Mouse (Mus musculus) right cerebral cortex, postnatal 25 days (tissue): Measurements from ENCODE around the gene Camkv.

ENCODE experiments used
- DNase-seq: peaks from one replicate; pipeline ENCODE4 v3.0.0; 2022

The Camkv gene

GRCm38 (mm10) chr9:107935374-107935773 is at the start of gene Camkv:
Camkv (plus strand) TSS chr9:107935674.
- no peak for DNase-seq

DNA sequence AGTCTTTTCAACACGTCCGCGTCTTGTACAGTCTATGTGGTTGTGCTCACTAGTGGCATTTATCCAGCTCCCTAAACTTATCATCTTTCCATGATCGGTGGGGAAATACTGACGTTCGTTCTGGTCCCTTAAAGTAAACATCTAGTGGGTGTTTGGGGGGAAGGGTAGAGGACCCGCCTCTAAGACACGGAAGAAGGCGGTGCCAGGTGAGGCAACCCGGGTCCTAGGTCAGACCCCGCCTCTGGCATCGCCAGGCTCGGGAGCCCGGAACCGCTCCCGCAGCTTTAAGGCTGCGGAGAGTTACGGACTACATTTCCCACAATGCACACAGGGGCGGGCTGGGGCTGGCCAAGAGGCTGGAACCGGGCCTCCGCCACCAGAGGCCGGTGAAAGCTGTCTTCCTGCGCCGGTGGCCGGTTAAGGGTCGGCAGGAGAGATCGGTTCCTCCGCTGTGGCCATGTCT is 47.6 kb upstream of the Camkv start, which contains the start of gene Mon1a:
TSS of gene Mon1a (plus strand) at position 348 of the 463 bp plus-strand sequence.
- DNase-seq: peak; percentile 88

GRCm38 (mm10) chr9:107888267-107888850 is 47.1 kb upstream of the Camkv start:
- no peak for DNase-seq

GRCm38 (mm10) chr9:107890260-107890659 is 45.2 kb upstream of the Camkv start:
- no peak for DNase-seq

DNA sequence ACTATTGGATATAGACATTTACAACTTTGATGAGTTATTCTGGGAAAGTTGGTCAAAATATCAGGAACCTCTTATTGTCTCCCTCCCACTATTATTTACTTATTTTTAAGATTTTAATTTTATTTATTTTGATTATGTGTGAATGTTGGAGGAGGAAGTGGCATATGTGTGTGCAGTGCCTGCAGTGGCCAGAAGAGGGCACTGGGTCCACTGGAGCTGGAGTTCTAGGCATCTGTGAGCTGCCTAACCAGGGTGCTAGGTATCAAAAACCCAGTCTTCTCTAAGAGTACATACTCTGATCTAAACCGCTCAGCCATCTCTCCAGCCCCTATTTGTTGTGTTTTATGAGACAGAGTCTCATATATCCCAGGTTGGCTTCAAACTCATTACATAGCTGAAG is 44.5 kb upstream of the Camkv start:
- DNase-seq: no peak

- DNase-seq: no peak
Measured at GRCm38 (mm10) chr9:107898563-107898962, 36.9 kb upstream of the Camkv start.

DNA sequence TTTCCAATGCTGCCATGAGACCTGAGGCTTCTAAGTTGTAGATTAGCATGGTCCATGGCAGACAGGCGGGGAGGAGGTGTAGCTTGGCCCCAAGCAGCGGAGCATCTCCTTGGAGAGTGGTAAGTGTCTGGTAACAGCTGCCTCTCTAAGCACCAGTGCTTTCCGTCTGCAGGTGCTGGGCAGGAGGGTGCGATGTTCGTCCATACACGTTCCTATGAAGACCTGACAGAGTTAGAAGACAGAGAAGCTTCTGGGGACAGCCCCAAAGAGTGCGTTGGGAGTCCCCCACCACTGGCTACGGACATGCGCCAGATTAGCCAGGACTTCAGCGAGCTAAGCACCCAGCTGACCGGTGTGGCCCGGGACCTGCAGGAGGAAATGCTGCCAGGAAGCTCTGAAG is 35.6 kb upstream of the Camkv start:
- no peak for DNase-seq

- peak; percentile 86 for DNase-seq
Measured at GRCm38 (mm10) chr9:107900840-107901626, 34.4 kb upstream of the Camkv start.

- no peak for DNase-seq
Measured at GRCm38 (mm10) chr9:107901627-107901914, 33.9 kb upstream of the Camkv start.

- peak; percentile 82 for DNase-seq
Measured at GRCm38 (mm10) chr9:107904726-107905125, 30.7 kb upstream of the Camkv start.

DNA sequence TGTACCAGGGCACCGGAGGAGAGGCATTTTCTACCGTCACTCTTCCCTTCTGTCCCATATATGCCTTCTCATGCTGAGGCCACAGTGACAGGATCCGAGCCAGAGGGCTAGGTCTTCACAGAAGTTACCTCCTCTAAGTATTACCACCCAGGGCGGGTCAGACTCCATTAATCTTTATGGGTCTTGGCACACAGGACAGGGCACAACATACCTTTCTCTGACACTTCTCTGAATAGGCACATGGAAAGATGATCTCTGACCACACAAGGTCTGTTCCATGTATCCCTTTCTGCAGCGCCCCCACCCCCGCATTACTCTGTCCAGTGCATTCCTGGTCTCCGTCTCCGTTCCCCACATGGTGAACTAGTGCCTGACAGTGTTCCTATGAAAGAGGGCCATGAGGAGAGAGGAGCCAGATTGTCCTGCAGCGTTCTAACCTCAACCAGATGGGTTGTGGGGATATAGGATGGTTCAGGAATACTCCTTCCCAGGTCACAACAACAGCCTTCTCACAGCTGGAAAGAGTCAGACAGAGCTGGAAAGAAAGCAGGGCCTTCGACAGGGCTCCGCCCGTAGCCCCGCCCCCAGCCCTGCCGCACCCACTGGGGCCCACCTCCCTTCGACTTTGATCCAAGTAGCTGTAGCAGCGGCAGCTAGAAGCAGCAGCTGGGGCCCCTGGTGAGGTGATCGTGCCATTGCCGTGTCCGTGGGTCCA is 29.1 kb upstream of the Camkv start, which contains the start of gene Mst1r:
TSS of gene Mst1r (plus strand) at position 622 of the 715 bp plus-strand sequence.
- no peak for DNase-seq

GRCm38 (mm10) chr9:107906967-107907800 is 28.3 kb upstream of the Camkv start:
- DNase-seq: no peak

DNA sequence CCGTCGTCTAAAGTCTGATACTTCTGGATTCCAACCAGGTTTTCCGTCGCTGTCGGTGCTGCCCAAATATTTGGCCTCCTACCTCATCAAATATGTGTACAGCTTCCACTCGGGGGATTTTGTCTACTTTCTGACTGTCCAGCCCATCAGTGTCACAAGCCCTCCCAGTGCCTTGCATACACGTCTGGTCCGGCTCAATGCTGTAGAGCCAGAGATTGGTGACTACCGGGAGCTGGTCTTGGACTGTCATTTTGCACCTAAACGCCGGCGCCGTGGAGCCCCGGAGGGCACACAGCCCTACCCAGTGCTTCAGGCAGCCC is 27.7 kb upstream of the Camkv start:
- no peak for DNase-seq

GRCm38 (mm10) chr9:107908410-107909158 is 26.9 kb upstream of the Camkv start:
- DNase-seq: no peak

DNA sequence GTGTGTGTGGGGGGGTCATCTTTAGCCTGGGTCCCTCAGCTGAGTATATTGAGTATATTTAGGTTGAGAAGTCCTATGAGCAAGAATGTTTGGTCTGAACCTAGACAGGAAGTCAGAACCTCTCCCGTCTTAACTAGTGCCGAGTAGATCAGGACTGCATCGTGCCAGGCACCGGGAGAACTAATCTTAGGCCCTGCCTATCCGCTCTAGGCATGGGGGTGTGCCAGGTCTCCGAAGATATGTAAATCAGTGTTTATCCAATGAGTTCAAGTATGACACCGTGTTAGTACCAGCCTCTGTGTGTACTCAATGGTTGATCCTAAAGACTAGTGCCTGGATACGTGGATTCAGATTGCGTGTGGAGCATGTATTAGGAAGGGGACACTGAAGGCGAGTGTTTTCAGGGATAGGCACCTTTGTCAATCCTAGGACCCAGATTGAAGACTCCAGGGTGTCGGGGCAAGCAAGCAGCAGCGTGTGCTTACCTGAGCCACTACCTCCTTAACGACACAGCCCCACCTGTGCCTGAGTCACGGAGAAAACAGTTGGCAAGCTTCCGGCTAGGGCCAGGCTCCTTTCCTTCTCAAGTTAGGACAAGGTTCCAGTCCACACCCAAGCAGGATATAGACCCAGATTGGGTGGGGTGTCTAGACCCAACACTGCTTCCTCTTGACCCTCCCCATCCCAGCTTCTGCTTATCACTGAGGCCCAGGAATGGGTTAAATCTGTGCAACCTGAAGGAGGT is 25.3 kb upstream of the Camkv start:
- no peak for DNase-seq

DNA sequence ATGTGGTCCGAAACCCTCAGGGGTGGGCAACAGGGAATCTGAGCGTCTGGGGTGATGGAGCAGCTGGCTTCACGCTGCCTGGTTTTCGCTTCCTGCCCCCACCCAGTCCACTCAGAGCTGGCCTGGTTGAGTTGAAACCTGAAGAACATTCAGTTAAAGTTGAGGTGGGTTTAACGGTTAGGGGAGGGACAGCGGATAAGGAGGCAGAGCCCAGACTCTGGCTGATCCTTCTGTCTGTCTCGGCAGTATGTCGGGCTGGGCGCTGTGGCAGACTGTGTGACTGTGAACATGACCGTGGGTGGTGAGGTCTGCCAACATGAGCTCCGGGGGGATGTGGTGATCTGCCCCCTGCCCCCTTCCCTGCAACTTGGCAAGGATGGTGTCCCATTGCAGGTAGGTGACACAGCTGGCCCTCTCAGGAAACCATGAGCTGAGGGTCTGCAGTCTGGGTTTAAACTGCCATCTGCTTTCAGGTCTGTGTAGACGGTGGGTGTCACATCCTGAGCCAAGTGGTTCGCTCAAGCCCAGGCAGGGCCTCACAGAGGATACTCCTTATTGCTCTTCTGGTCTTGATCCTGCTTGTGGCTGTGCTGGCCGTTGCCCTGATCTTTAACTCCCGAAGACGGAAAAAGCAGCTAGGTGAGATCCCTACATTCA is 20.6 kb upstream of the Camkv start:
- DNase-seq: no peak

DNA sequence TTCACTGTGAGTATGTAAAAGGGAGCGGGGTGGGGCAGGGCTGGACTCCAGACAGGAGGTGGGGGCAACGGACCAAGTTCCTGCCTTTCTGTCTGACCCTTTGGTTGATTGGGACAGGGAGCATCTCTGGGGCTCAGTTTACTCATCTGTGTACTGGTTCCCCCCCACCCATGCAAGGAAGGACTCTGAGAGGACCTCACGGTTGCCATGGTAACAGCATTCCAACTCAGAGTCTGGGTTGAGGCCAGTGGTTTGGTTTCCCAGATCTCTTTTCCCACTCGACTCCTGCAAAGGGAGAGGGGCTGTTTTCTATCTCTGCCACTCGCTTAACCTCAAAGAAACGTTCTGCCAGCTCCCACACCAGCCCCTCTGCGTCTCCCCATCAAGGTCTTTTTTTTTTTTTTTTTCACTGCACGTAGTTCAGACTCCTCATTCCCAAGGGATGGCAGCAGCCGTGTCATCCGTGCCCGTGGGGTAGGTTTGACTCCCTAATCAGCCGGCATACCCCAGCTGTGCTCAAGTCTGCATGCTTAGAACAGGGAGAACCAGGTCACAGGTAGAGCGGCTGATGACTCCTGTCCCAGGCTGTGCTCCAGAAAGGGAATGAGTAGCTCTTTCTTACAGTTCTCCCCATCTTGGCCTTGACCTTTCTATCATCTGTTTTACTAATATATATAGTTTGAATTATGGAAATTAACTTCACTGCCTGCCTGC is 17.4 kb upstream of the Camkv start:
- DNase-seq: peak; percentile 42

DNA sequence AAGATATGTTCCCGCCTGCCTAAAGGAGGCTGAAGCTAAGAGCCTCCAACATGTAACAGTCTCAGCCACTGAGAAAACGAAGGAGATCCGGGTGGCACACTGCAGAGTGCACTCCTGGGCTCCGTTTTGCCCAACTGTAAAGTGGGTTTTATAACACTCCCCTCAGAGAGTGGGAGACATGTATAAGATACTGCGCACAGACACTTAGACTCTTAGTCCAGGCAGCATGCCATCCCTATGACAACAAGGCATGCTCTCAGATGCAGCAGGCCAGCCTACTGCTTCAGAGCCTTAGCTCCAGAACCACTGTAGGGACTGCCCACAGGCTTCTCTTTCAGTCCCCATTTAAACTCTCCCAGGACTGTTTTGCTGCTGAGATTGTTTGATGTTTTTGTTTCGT is 16.6 kb upstream of the Camkv start:
- DNase-seq: no peak

GRCm38 (mm10) chr9:107919441-107919840 is 16.0 kb upstream of the Camkv start:
- DNase-seq: no peak

GRCm38 (mm10) chr9:107923021-107923420 is 12.5 kb upstream of the Camkv start:
- no peak for DNase-seq
